In genomic region chr16:24487782-24488241, GRCm38 (mm10) we compare ENCODE assay signal across 8 mouse cellular contexts.
DNase-seq lines count a peak whose midpoint lies in the region; ATAC-seq lines count a peak whose summit lies in the region.

No protein-coding gene starts in this region.

- no peak overlapping the region for H3K4me2 ChIP-seq in forebrain, embryonic 12.5 days
- no peak overlapping the region for H3K4me2 ChIP-seq in forebrain, embryonic 11.5 days (ENCODE audit: low read depth, low read length, severe bottlenecking)
- no peak overlapping the region for H3K4me2 ChIP-seq in embryonic facial prominence, embryonic 14.5 days (ENCODE audit: low read depth, low read length)
- peak overlapping the region; percentile 1; the same call in 1 of the 2 replicates for H3K4me2 ChIP-seq in heart, embryonic 16.5 days (ENCODE audit: low read depth, low read length)

- H3K27me3 ChIP-seq in forebrain, embryonic 12.5 days, result no peaks in the 10 kb centered on the region
- no peaks in the 10 kb centered on the region for H3K27me3 ChIP-seq in forebrain, embryonic 11.5 days (ENCODE audit: control insufficient read depth, insufficient read depth, low read length)
- H3K27me3 ChIP-seq in embryonic facial prominence, embryonic 14.5 days (replicated peaks; ENCODE audit: control insufficient read depth, insufficient read depth, low read length), result no peaks in the 10 kb centered on the region
- no peaks in the 10 kb centered on the region for H3K27me3 ChIP-seq in heart, embryonic 16.5 days (ENCODE audit: control insufficient read depth, insufficient read depth, low read length)
- H3K27me3 ChIP-seq in splenic B cell, adult 2 months (ENCODE audit: control insufficient read depth, insufficient read depth, low read length, poor library complexity, severe bottlenecking), result no peaks in the 10 kb centered on the region

- DNase-seq in forebrain, embryonic 11.5 days (ENCODE audit: low spot score), result no peak
- DNase-seq in 3134 (ENCODE audit: extremely low read depth, insufficient read length, low spot score), result peak; percentile 49
- peak; percentile 74 for DNase-seq in embryonic facial prominence, embryonic 14.5 days (ENCODE audit: low spot score)
- DNase-seq in layer of hippocampus, postnatal 14 days (ENCODE audit: low spot score in 2 of 2), result peak; percentile 34 to 80
- peak; percentile 42 for DNase-seq in splenic B cell, adult 2 months (ENCODE audit: low read depth, low spot score)
- DNase-seq in thymus, postnatal 4 days, result no peak

- no peak overlapping the region for H3K4me3 ChIP-seq in forebrain, embryonic 12.5 days (replicated peaks)
- H3K4me3 ChIP-seq in forebrain, embryonic 11.5 days (ENCODE audit: low read depth, low read length), result no peak overlapping the region
- no peak overlapping the region for H3K4me3 ChIP-seq in embryonic facial prominence, embryonic 14.5 days (ENCODE audit: low read depth, low read length)
- H3K4me3 ChIP-seq in heart, embryonic 16.5 days (ENCODE audit: low read length), result no peak overlapping the region

- H3K4me1 ChIP-seq in forebrain, embryonic 12.5 days, result peaks cover 29% of the 10 kb centered on the region
- H3K4me1 ChIP-seq in forebrain, embryonic 11.5 days (replicated peaks; ENCODE audit: control insufficient read depth, insufficient read depth, low read length), result peaks cover 5% of the 10 kb centered on the region; the same call in 1 of the 2 replicates
- peaks cover 41% of the 10 kb centered on the region for H3K4me1 ChIP-seq in embryonic facial prominence, embryonic 14.5 days (ENCODE audit: control insufficient read depth, insufficient read depth, low read length)
- peaks cover 53% of the 10 kb centered on the region for H3K4me1 ChIP-seq in heart, embryonic 16.5 days (ENCODE audit: control insufficient read depth, insufficient read depth, low read length)

- no peaks in the 10 kb centered on the region for H3K36me3 ChIP-seq in forebrain, embryonic 12.5 days (replicated peaks)
- H3K36me3 ChIP-seq in forebrain, embryonic 11.5 days (ENCODE audit: control insufficient read depth, insufficient read depth, low read length), result no peaks in the 10 kb centered on the region
- no peaks in the 10 kb centered on the region for H3K36me3 ChIP-seq in embryonic facial prominence, embryonic 14.5 days (ENCODE audit: control insufficient read depth, insufficient read depth, low read length)
- no peaks in the 10 kb centered on the region for H3K36me3 ChIP-seq in heart, embryonic 16.5 days (ENCODE audit: control insufficient read depth, insufficient read depth)
- no peaks in the 10 kb centered on the region for H3K36me3 ChIP-seq in splenic B cell, adult 2 months (ENCODE audit: control insufficient read depth, insufficient read depth, low read length, poor library complexity, severe bottlenecking)

- no peak overlapping the region for H3K9ac ChIP-seq in forebrain, embryonic 12.5 days
- H3K9ac ChIP-seq in forebrain, embryonic 11.5 days (ENCODE audit: low read length), result no peak overlapping the region
- no peak overlapping the region for H3K9ac ChIP-seq in embryonic facial prominence, embryonic 14.5 days (ENCODE audit: low read depth, low read length)
- peak overlapping the region; percentile 24 for H3K9ac ChIP-seq in heart, embryonic 16.5 days (ENCODE audit: low read length)

- H3K9me3 ChIP-seq in forebrain, embryonic 12.5 days, result no peaks in the 10 kb centered on the region
- no peaks in the 10 kb centered on the region for H3K9me3 ChIP-seq in forebrain, embryonic 11.5 days (ENCODE audit: control insufficient read depth, low read length)
- H3K9me3 ChIP-seq in embryonic facial prominence, embryonic 14.5 days (ENCODE audit: control insufficient read depth, low read length), result no peaks in the 10 kb centered on the region
- no peaks in the 10 kb centered on the region for H3K9me3 ChIP-seq in heart, embryonic 16.5 days (replicated peaks; ENCODE audit: control insufficient read depth, low read length)

- WGBS in forebrain, embryonic 12.5 days, result 44% methylated on average over 6 of the region's 6 CpGs
- WGBS in forebrain, embryonic 11.5 days, result 59% methylated on average over 6 of the region's 6 CpGs
- 36% methylated on average over 6 of the region's 6 CpGs for WGBS in embryonic facial prominence, embryonic 14.5 days
- WGBS in heart, embryonic 16.5 days, result 24% methylated on average over 6 of the region's 6 CpGs

- no peak for ATAC-seq in forebrain, embryonic 12.5 days (ENCODE audit: low FRiP score)
- no peak for ATAC-seq in forebrain, embryonic 11.5 days (replicated peaks; ENCODE audit: low FRiP score)
- ATAC-seq in embryonic facial prominence, embryonic 14.5 days (ENCODE audit: low read depth), result no peak
- peak; percentile 89 for ATAC-seq in heart, embryonic 16.5 days (replicated peaks; ENCODE audit: extremely low read depth, insufficient read depth, low FRiP score)

- 0 out of 2 replicates have a peak overlapping the region, but pooled peaks have one; percentile 11 for H3K27ac ChIP-seq in forebrain, embryonic 12.5 days
- H3K27ac ChIP-seq in forebrain, embryonic 11.5 days (ENCODE audit: low read depth, low read length), result no peak overlapping the region
- peak overlapping the region; percentile 48; the same call in 1 of the 2 replicates for H3K27ac ChIP-seq in embryonic facial prominence, embryonic 14.5 days (replicated peaks; ENCODE audit: low read depth, low read length)
- peak overlapping the region; percentile 85 for H3K27ac ChIP-seq in heart, embryonic 16.5 days (ENCODE audit: low read length)

Comparison
In these comparisons a context has a peak if more than half of its experiments do, and no peak if none do; other contexts are left out.
1. DNase-seq: peak in 3134 (single experiment), embryonic facial prominence, embryonic 14.5 days (single experiment), layer of hippocampus, postnatal 14 days (2 of 2) and splenic B cell, adult 2 months (single experiment); none in forebrain, embryonic 11.5 days (single experiment) and thymus, postnatal 4 days (single experiment).